Mouse (Mus musculus) embryonic facial prominence, embryonic 13.5 days (tissue): Measurements from ENCODE around the gene Zfp664. TPM values are rescaled to one million over a fixed set of nuclear protein-coding genes. Genes with fewer than 3 reads are reported as not detected.

Source experiments
- ATAC-seq: fragments of 200-750 bp; cut with Nextera tagmentation; 2 replicates; pipeline ENCODE4 v1.8.0; 2017; ENCODE audit warnings: low read depth; ENCODE audit not compliant: insufficient number of reproducible peaks, insufficient read depth, low FRiP score, low TSS enrichment
- H3K27ac ChIP-seq: fragments of 300-500 bp; sonication (generic); 2 replicates; pipeline ENCODE4 v1.5.1; 2015; ENCODE audit warnings: moderate library complexity, mild to moderate bottlenecking, inconsistent platforms
- H3K27me3 ChIP-seq: fragments of 300-500 bp; sonication (generic); 2 replicates; pipeline ENCODE4 v1.6.1; 2015; ENCODE audit warnings: mild to moderate bottlenecking, inconsistent platforms
- H3K36me3 ChIP-seq: fragments of 300-500 bp; sonication (generic); 2 replicates; pipeline ENCODE4 v1.6.1; 2015; ENCODE audit warnings: mild to moderate bottlenecking, inconsistent platforms
- H3K4me1 ChIP-seq: fragments of 300-500 bp; sonication (generic); 2 replicates; pipeline ENCODE4 v1.6.1; 2015; ENCODE audit warnings: inconsistent platforms
- H3K4me2 ChIP-seq: fragments of 300-500 bp; sonication (generic); 2 replicates; pipeline ENCODE4 v1.6.1; 2015; ENCODE audit warnings: moderate library complexity, mild to moderate bottlenecking, inconsistent platforms
- H3K4me3 ChIP-seq: fragments of 300-500 bp; sonication (generic); 2 replicates; pipeline ENCODE4 v1.5.1; 2015; ENCODE audit warnings: mild to moderate bottlenecking, inconsistent platforms
- H3K9ac ChIP-seq: fragments of 300-500 bp; sonication (generic); 2 replicates; pipeline ENCODE4 v1.6.1; 2015; ENCODE audit warnings: mild to moderate bottlenecking, inconsistent platforms
- H3K9me3 ChIP-seq: fragments of 300-500 bp; sonication (generic); 2 replicates; pipeline ENCODE4 v1.6.1; 2016; ENCODE audit warnings: inconsistent platforms
- WGBS: fragments of 180-500 bp; shearing (Covaris S2); methylation state at CpG from one replicate; pipeline ENCODE4 v1.1.7; 2015; ENCODE audit warnings: mixed read lengths; 5-methylcytosine and 5-hydroxymethylcytosine counted together
- polyA plus RNA-seq: library from polyadenylated mRNA; unstranded; fragments of >200 nt; fragmentation: Nextera tagmentation; extraction: Ambion mirVana; gene quantifications from 2 replicates; pipeline ENCODE4 v1.2.1, GENCODE M21; 2015

Zfp664 gene
- polyA plus RNA-seq = 107 and 113 TPM in 2 replicates

DNA sequence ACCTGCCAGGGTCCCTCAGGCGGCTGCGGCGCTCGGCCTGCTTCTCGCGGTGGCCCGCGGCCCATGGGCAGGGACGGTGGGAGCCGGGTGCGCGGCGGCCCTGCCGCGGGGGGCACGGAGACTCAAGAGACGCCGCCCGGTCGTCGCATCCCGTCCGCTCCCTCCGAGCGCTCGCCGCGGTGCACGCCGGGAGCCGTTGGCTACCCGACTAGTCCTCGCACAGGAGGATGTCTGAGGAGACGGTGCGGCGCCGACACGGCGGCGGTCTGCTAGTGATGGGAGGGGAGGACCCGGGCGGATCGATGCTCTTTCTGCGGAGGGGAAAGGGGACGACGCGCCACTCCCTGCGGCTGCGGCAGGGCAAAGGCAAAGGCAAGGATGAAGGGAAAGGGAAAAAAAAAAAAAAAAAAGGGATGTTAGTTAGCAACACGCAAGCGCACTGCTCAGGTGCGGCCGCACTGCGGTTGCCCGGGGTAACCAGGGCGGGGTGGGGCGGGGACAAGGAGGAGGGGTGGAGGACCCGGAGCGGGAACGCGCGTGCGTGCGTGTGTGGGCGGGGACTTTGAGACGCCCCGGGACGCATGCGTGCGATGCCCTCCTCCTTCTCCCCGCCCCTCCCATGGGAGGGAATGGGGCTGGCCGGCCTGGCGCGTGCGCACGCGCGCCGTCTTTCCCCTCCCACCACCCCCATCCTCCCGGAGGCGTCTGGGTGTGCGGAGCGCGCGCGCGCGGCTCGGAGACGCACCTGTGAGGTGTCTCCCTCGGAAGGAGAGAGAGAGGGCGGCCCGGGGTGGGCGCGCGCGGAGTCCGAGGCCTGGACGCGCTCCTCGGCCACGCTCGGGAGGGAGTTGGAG lies at the start of gene Zfp664, which contains the start of gene Ccdc92:
Gene Zfp664 (plus strand): TSS at position 679 of the 854 bp plus-strand sequence.
Gene Ccdc92 (minus strand): TSS at position 412 of the 854 bp plus-strand sequence.
- peak within 1 kb of the TSS; percentile 95 for H3K9ac ChIP-seq
- WGBS = under 1% methylated on average over 92 of the region's 103 CpGs
- no peaks in the 10 kb centered on the region for H3K9me3 ChIP-seq
- peaks cover 18% of the 10 kb centered on the region for H3K4me1 ChIP-seq
- 0 out of 2 replicates have a peak, but pooled peaks cover 3% of the 10 kb centered on the region for H3K36me3 ChIP-seq
- peak within 1 kb of the TSS; percentile 94 for H3K27ac ChIP-seq
- H3K27me3 ChIP-seq = peaks cover 27% of the 10 kb centered on the region
- peak; percentile 90 for ATAC-seq
- H3K4me3 ChIP-seq = peak within 1 kb of the TSS; percentile 97
- H3K4me2 ChIP-seq = peak within 1 kb of the TSS; percentile 97

DNA sequence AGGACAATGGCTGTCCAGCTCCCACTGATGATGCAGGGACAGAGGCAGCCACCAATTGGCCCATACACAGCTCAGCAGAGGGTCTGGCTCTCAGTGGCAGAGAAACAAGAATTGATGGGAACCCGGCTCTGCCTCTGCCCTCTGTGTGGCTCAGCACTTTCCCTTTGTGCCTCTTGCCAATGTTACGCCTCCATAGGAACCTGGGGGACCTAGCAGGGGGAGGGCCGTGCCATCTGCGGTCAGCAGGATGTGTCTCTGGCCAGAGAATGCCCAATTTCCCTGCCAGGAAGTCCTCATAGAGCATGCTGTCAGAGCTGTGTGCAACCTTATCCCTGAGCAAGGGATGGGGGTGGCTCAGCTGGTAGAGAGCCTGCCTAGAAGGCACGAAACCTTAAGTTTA lies 47.7 kb upstream of the Zfp664 start:
- ATAC-seq = no peak
- Histone ChIP-seq H3K4me2 (no peak overlapping the region), H3K9ac (no peak overlapping the region), H3K27me3 (no peaks in the 10 kb centered on the region), H3K36me3 (no peaks in the 10 kb centered on the region), H3K27ac (no peak overlapping the region), H3K9me3 (0 out of 2 replicates have a peak, but pooled peaks cover 7% of the 10 kb centered on the region), H3K4me3 (no peak overlapping the region), H3K4me1 (0 out of 2 replicates have a peak, but pooled peaks cover 3% of the 10 kb centered on the region)
- WGBS = 54% methylated on average over 5 of the region's 5 CpGs

DNA sequence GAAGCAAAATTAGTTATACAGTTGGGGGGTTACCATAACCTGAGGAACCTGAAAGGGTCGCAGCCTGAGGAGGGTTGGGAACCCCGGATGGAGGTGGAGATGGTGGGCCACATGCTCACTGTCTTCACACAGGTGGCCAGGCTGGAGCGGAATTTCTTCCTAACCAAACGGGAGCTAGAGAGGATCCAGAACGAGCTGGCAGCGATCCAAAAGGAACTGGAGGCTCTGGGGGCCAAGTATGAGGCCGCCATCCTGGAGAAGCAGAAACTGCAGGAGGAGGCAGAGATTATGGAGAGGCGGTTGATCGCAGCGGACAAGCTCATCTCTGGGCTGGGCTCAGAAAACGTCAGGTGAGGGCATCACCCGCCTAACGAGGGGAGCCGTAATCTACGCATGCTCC lies 45.4 kb upstream of the Zfp664 start:
- H3K27me3 ChIP-seq = no peaks in the 10 kb centered on the region
- H3K4me3 ChIP-seq = no peak overlapping the region
- H3K36me3 ChIP-seq = no peaks in the 10 kb centered on the region
- H3K27ac ChIP-seq = no peak overlapping the region
- no peak overlapping the region for H3K4me2 ChIP-seq
- 0 out of 2 replicates have a peak, but pooled peaks cover 8% of the 10 kb centered on the region for H3K4me1 ChIP-seq
- no peak for ATAC-seq
- H3K9me3 ChIP-seq = 0 out of 2 replicates have a peak, but pooled peaks cover 7% of the 10 kb centered on the region
- H3K9ac ChIP-seq = no peak overlapping the region
- WGBS = 81% methylated on average over 15 of the region's 15 CpGs

DNA sequence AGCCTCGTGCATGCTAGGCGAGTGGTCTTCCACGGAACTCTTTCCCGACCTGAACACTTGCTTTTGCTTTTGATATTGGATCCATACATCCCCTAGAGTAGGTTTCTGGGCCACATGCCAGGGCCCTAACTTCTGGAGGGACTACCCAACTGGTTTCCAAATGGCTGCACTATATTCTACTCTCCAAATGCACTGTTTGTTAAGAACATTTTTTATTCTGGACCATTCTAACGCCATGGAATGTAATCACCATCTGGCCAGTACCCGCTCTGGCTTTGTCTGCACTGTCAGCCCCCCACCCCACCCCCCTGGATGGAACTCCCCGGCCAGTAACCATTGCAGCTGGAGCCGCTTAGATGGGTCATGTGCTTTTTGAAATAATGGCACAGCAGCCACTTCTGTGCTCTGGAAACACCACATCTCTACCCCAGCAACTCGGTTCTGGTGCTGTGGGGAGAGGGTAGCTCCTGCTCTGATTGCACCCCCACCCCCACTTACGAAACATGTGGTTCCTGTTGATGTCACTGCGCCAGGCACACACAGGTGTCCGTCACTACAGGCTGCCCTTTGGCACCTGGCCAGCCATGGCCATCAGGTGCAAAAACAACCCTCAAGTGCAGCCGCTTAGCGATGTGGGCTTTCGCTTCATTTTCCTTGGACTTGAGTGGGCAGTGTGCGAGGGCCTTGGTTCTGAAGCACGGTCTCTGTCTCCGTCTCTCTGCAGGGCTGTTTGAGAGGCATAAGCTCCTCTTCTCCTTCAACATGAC lies 40.2 kb upstream of the Zfp664 start:
- 0 out of 2 replicates have a peak, but pooled peaks have one; percentile 15 for ATAC-seq
- WGBS = 70% methylated on average over 18 of the region's 18 CpGs
- Histone ChIP-seq H3K4me2 (no peak overlapping the region), H3K27me3 (no peaks in the 10 kb centered on the region), H3K4me1 (peaks cover 14% of the 10 kb centered on the region; the same call in 1 of the 2 replicates), H3K9ac (no peak overlapping the region), H3K9me3 (0 out of 2 replicates have a peak, but pooled peaks cover 7% of the 10 kb centered on the region), H3K36me3 (no peaks in the 10 kb centered on the region), H3K27ac (no peak overlapping the region), H3K4me3 (no peak overlapping the region)

DNA sequence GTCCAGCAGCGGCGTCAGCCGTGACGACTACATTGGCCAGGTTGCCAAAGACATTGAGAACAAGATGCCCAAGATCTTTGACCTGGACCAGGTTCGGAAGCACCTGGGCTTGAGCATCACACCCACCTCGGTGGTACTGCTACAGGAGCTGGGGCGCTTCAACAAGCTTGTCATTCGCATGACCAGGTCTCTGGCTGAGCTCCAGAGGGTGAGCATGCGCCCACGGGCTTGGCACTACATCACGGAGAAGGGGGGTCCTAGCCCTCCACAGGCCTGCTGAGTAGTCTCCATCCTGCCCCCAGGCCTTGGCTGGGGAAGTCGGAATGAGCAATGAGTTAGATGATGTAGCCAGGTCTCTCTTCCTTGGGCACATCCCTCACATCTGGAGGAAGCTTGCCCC lies 32.2 kb upstream of the Zfp664 start:
- Histone ChIP-seq H3K4me1 (no peaks in the 10 kb centered on the region), H3K36me3 (peaks cover 4% of the 10 kb centered on the region; the same call in 1 of the 2 replicates), H3K27me3 (no peaks in the 10 kb centered on the region), H3K9ac (no peak overlapping the region), H3K4me3 (no peak overlapping the region), H3K4me2 (no peak overlapping the region), H3K9me3 (no peaks in the 10 kb centered on the region), H3K27ac (no peak overlapping the region)
- WGBS = 90% methylated on average over 12 of the region's 12 CpGs
- no peak for ATAC-seq

DNA sequence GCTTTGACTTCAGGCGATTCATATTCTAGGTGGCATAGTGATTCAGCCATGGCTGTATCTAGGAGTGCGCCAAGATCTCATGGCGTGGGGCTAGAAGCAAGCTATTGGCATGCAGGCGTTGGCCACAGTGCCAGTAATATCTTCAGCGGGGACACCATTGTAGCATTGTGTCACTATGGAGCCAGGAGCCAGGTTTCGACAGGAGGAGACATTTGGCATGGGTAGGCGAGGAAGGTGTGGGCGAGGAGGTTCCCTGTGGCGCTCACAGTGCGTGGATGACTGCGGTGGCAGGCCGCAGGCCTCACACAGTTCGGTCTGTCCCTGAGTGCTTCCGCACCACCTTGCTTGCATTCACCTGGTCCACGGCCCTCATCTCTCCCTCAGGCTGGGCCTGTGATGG lies 27.3 kb upstream of the Zfp664 start:
- H3K27ac ChIP-seq = no peak overlapping the region
- no peaks in the 10 kb centered on the region for H3K27me3 ChIP-seq
- H3K9ac ChIP-seq = no peak overlapping the region
- H3K4me3 ChIP-seq = no peak overlapping the region
- H3K4me1 ChIP-seq = no peaks in the 10 kb centered on the region
- ATAC-seq = no peak
- 94% methylated on average over 15 of the region's 15 CpGs for whole genome bisulfite sequencing
- no peak overlapping the region for H3K4me2 ChIP-seq
- H3K9me3 ChIP-seq = no peaks in the 10 kb centered on the region
- peaks cover 17% of the 10 kb centered on the region for H3K36me3 ChIP-seq

DNA sequence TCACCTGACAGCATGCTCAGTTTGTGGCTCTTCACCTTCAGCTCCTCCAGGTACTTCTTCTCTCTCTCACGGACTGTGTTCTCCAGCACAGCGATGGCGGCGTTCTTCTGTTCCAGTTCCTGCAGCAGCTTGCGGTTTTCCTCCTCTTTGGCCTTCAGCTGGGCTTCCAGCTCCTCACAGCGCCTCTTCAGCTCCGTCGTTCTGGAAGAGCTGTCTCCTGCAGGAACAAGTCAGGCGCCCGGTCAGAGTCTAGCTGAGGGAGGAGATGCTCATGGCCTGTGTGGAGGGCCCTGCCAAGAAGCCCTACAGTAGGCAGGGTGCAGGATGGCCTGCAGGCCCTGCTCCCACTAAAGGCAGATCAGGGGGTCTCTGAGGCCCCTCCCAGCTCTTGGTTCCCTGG lies 26.4 kb upstream of the Zfp664 start:
- Histone ChIP-seq H3K4me1 (peaks cover 4% of the 10 kb centered on the region; the same call in 1 of the 2 replicates), H3K36me3 (peaks cover 17% of the 10 kb centered on the region), H3K9ac (no peak overlapping the region), H3K4me2 (no peak overlapping the region), H3K9me3 (no peaks in the 10 kb centered on the region), H3K27me3 (no peaks in the 10 kb centered on the region), H3K4me3 (no peak overlapping the region), H3K27ac (no peak overlapping the region)
- 92% methylated on average over 10 of the region's 10 CpGs for WGBS
- no peak for ATAC-seq

DNA sequence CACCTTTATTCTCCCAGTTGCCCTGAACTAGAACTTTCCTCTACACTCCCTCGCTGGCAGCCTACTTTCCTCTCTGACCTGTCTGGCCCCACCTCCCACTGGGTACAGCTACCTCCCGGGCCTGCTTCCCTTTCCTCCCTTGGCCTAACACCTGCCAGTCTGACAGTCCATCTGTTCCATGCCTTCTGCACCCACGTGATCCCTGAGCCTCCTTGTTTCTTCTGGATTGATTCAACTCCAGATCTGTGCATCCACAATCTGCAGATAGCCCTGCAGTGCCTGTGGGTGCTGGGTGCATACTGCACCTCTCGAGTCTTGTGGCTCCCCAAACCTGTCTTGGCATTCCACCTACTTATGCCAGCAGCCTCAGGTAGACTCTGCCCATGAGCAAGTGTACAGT lies 25.9 kb upstream of the Zfp664 start:
- peaks cover 17% of the 10 kb centered on the region for H3K36me3 ChIP-seq
- H3K9me3 ChIP-seq = no peaks in the 10 kb centered on the region
- H3K4me1 ChIP-seq = peaks cover 4% of the 10 kb centered on the region; the same call in 1 of the 2 replicates
- 71% methylated on average over 4 of the region's 4 CpGs for WGBS
- no peak overlapping the region for H3K4me2 ChIP-seq
- H3K9ac ChIP-seq = no peak overlapping the region
- ATAC-seq = no peak
- no peak overlapping the region for H3K27ac ChIP-seq
- H3K4me3 ChIP-seq = no peak overlapping the region
- no peaks in the 10 kb centered on the region for H3K27me3 ChIP-seq

DNA sequence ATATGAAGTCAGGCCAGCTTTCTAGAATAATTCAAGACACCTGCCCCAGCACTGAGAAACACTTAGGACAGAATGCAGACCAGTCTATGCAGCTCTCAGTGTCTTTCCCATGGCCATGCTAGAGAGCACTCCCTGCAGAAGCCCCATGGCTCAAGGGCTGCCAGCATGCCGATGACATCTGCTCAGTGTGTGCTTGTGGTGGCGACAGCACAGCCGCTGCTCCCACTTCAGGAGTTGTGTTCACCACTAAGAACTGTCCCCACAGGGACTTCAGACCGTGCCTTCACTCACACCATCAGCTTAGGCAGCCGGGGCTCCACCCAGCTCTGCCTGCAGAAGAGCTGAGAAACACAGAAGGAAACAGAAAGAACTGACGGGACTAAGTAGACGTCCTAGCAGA lies 22.3 kb upstream of the Zfp664 start:
- H3K36me3 ChIP-seq = peaks cover 14% of the 10 kb centered on the region
- H3K9ac ChIP-seq = no peak overlapping the region
- no peak overlapping the region for H3K4me3 ChIP-seq
- H3K4me1 ChIP-seq = peaks cover 4% of the 10 kb centered on the region; the same call in 1 of the 2 replicates
- no peak overlapping the region for H3K27ac ChIP-seq
- H3K27me3 ChIP-seq = no peaks in the 10 kb centered on the region
- ATAC-seq = no peak
- WGBS = 69% methylated on average over 7 of the region's 7 CpGs
- no peak overlapping the region for H3K4me2 ChIP-seq
- H3K9me3 ChIP-seq = no peaks in the 10 kb centered on the region

DNA sequence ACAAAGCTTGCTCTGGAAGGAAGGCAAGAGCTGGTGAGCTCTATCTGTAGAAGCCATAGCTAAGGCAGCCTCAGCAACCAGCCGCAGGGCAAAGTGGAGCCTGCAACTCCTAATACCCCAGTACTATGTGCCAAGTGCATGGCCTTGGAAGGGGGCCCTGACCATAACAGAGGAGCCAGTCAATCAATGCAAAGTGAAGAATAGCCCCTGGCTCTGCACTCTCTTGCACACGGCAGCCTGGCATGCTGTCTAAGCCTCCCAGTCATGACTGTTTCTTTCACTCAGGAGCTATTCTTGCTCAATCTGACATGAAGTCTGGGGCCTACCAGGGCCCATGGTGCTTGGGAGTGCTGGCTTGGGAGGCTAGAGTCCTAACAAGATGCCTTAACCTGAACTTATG lies 21.8 kb upstream of the Zfp664 start:
- no peak overlapping the region for H3K4me3 ChIP-seq
- no peaks in the 10 kb centered on the region for H3K27me3 ChIP-seq
- H3K9me3 ChIP-seq = no peaks in the 10 kb centered on the region
- H3K4me2 ChIP-seq = no peak overlapping the region
- H3K36me3 ChIP-seq = peaks cover 9% of the 10 kb centered on the region
- WGBS = 83% methylated on average over 2 of the region's 2 CpGs
- peaks cover 4% of the 10 kb centered on the region; the same call in 1 of the 2 replicates for H3K4me1 ChIP-seq
- H3K9ac ChIP-seq = no peak overlapping the region
- no peak for ATAC-seq
- H3K27ac ChIP-seq = no peak overlapping the region

DNA sequence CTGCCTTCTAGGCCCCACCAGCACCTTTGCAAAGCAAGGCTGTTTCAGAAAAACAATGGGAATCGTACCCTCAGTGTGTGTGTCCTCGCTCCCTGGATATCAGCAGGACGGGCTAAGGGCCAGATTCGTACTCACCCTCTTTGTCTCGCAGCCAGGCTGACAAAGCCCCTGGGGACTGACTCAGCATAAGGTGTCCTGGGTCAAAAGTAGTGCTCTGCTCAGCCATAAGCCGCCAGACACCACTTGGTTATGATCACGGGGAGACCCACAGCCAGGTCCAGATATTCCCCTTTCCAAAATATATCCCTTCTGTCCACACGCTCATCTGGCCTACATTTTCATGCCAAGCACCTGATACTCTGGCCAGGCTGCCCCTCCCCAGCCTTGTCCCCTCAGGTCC lies 19.1 kb upstream of the Zfp664 start:
- ATAC-seq = no peak
- no peak overlapping the region for H3K4me3 ChIP-seq
- no peaks in the 10 kb centered on the region for H3K27me3 ChIP-seq
- peaks cover 4% of the 10 kb centered on the region; the same call in 1 of the 2 replicates for H3K36me3 ChIP-seq
- no peak overlapping the region for H3K9ac ChIP-seq
- WGBS = 82% methylated on average over 8 of the region's 8 CpGs
- H3K27ac ChIP-seq = no peak overlapping the region
- peaks cover 27% of the 10 kb centered on the region for H3K4me1 ChIP-seq
- H3K4me2 ChIP-seq = no peak overlapping the region
- H3K9me3 ChIP-seq = no peaks in the 10 kb centered on the region
